Mouse (Mus musculus): ENCODE data around the gene Isl1.

The Isl1 gene

DNA sequence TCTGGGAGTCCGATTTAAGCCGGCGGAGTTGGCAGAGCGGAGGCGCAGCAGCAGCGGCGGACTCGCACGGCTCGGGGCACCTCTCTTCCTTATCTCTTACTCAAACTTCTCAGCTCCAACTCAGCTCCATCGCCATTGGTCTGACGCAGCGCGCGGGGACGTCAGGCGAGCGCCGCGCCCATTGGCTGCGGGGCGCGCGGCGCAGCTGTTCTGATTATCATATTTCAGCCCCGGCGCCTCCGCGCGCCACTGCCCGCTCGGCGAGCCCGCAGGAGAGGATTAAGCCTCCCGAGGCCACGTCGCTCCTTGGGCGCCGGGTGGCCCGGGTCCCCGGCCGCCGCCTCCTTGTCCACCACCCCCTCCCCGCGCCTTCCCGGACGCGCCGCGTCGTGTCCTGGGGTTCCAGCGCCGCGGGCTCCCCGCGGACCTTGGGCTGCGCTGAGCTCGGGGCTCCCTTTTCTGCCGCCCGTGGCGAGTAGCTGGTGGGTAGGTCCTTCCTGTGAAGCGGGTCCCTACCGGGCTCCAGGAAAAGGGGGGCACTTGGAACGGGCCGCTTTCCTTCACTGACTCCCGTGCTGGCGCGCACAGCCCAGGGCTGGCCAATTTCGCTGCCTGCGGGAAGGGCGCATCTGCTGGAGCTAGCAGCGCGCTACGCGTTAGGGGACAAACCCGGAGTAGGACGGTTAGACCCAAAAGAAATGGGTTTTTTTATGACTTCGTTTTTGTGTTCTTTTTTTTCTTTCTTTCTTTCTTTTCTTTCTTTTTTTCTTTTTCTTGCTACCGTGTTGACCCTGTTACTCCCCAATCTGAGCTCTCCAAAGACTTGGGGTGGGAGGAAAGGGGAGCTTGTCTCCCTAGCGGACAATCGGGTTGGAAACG lies at the start of gene Isl1:
TSS of gene Isl1 (minus strand) at position 106 of the 879 bp plus-strand sequence.
- peak; percentile 93 for DNase-seq

DNA sequence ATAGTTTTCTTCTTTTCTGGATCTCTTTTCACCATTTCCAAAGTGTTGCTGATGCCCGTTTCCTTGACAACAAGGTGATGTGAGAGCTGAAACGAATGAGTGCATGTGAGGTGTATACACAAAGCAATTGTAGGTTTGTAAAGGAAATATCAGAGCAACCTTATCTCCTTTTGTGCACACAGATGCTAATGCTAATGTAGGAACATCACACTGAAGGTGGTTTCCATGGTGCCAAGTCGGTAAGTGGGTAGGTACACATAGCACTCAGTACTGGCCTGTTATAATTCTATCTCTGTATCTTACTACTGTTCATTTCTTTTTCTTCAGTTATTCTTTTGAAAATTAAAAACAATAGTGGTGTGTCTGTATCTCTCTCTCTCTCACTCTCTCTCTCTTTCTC lies 26.3 kb upstream of the Isl1 start:
- DNase-seq: no peak

DNA sequence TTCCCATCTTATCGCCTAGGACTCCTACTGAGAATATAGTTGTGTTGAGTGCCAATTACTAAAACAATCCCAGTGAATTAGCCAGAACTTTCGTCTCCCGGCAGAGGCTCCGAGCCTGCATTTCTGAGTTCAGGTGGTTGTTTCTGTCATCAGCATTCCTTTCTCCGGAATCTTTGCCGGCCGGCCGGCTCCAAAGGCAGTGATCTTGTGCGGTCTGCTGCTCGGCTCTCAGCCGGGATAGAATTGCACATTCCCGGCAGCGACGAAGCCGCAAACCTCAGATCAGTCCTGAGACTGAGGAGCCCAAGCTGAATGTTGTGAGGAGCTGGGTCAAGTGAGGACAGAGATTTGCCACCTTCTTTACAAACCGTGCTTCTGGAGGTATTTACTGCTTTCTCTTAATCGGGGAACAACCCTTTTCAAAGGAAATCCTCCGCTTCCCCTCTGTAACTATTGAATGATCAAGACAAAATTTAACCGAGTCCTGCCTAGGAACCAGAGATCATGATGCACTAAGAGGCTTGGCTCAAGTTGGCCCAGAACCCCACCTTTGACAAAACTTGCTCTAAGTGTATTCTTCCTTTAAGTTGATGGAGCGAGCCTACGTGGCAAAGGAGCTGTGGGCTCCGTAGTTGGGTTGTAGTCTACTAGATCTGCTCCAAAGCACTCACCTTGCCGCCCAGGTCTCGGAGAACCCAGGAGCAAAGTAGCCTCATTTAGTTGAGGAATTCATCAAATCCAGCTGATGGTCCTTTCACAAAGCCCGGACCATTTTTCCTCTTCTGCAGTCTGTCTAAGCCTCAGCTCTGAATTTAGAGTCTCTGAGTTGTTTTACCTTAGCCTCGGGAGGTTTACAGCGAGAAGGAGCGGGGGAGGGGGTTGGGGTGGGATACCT lies 4.4 kb upstream of the Isl1 start:
- DNase-seq: peak; percentile 37

DNA sequence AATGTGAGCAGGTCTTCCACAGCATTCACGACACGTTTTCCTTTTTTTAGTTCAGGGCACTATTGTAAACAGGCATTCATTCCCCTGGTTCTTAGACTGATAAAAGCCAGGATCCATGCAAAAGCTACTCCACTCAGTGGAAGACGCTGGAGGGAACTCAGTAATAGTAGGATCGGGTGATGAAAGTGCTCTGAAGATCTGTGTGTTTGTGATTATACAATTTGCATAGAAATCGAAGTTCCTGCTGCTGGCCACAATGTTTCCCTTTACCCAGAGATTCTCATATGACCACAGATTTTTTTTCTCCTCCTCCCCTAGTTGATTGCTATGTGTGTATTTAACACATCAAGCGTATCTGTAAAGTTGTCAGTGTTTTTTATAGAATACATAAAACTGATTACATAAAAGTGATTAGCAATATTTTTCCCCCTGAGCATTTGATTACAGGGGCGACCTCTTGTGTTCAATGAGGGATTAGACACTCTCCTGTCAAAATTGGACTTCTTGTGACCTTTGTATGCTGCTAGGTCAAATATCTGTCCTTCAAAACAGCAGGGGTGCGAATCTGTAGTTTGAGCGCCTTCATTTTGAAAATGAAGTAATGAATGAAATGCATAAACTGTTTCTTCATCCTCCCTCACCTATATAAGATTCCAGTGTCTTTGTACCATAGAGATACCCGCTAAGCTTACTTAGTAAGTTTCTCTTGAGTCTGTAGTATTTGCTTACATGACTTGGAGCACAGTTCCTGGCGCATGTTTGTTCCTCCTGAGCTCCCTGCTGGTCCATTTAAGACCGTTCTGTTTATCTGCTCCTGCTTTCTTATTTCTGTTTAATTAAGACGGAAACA lies 2.6 kb upstream of the Isl1 start:
- peak; percentile 69 for DNase-seq

DNA sequence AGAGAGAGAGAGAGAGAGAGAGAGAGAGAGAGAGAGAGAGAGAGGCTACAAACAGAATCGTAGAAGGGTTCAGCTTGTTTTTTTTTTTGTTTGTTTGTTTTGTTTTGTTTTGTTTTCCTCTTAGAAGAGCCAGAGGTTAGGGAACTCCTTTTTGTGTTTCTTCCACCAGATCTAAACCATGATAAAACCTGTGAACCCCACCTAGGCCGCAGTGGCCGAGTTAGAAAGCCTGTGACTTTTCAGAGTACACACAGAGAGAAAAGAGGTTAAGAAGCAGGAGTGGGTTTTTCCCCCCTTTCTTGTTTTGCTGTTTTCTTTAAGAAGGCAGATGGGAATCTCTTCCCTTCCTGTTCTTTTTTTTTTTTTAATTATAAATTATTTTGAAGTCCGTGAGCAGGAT lies 1.5 kb upstream of the Isl1 start:
- peak; percentile 22 for DNase-seq

DNA sequence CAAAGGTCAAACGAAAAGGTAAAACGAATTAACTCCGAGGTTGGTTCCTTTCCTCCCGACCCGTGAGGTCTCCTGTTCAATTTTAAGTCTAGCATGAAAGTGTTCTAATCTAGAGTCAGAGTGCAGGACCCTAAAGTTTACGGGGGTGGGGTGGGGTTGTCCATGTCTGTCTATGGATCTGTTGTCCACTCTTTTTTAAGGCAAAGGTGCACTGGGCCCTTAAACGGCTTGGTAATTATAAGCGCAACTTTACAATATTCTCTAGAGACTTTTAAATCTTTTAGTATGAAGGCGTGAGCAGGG lies 925 bp upstream of the Isl1 start:
- DNase-seq: no peak

DNA sequence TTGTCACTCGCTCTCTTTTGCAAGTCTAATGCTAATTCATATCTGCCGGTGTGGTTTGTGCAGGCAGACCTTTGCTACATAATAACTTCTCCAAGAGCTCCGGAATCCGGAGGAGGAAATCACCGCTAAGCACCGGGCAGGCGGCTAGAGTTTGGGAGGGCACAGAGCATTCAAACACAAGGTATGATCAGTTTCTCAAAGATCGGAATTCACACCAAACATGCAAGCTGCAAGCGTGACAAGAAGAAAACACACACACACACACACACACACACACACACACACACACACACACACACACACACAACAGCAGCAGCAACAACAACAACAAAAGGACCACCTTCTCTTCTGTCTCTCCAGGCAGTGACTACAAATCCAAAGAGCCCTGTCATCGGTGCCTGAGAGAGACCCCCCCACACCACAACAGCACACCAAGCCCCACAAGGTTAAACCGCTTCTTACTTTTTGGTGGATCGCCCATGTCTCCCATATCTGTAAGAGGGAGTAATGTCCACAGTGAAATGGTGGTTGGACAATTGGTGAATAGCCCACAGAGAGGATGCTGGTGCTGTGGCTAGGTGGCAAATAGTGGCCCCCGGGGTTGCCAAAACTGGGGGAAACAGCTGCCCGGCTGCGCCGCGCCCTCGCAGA lies 431 bp downstream of the Isl1 start:
- no peak for DNase-seq

DNA sequence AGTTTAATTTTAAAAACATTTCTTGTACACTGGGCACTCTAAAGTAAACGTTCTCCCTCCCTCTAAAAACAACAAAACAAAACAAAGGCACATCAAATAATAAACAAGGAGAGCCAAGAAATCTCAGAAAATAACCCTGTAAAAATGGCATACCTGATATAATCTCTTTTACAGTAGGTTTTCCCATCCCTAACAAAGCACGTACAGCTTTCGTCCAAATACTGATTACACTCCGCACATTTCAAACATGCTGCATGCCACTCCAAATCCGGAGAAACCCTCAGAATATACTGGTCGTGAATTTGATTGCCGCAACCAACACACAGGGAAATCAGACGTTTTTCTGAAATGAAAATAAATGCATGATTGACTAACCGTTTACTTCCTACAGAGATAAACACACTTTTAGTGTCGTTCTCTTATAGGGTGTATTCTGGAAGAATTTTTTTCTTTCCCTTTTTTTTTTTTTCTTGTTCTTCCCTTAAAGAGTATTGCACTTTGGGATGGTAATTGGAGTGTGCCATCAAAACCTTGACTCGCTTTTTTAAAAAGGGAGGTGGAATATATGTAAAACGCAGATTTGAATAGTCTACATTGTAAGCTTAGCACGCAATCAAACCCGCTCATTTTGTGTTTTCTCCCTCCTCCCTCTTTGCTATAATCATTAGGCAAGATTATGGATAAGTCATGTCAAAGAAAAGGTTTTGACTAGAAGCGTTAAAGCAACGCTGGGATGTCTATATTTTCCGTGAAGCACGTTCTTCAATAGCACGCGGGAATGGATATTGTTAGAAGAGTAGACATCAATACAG lies 1.2 kb downstream of the Isl1 start:
- peak; percentile 52 for DNase-seq

DNA sequence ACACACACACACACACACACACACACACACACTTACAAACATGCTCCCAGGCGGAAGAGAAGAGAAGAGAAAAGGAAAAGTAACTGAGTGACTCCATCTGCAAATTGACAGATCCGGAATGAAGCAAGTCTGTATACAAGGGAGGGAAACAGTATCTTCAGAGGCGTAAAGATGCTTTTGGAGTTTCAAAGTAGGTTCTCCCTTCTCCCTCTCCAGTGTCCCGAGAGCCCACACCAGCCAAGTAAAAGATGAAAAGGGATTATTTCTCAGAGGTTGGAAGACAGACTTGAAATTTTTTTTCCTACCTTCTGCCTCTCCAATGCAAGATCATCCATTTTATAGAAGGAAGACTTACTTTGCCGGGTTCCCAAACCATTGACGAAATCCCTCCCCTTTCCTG lies 2.9 kb downstream of the Isl1 start:
- DNase-seq: peak; percentile 28

DNA sequence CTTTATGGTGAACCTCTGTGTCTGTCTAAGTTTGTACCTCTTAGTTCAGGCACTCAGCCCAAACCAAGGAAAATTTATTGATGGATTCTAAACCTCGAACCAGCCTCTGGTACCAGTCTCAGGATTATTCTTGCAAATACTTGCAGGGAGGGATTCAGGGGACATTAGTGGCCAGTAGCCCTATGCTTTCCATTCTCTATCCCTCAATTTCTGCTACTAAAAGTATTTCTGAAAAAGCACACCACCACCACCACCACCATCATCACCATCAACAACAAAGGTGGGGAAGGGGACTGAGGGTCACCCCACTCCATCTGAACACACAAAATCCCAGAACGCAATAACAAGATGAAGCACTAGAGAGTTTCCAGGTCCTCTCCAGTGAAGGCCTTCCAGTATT lies 3.8 kb downstream of the Isl1 start:
- no peak for DNase-seq

DNA sequence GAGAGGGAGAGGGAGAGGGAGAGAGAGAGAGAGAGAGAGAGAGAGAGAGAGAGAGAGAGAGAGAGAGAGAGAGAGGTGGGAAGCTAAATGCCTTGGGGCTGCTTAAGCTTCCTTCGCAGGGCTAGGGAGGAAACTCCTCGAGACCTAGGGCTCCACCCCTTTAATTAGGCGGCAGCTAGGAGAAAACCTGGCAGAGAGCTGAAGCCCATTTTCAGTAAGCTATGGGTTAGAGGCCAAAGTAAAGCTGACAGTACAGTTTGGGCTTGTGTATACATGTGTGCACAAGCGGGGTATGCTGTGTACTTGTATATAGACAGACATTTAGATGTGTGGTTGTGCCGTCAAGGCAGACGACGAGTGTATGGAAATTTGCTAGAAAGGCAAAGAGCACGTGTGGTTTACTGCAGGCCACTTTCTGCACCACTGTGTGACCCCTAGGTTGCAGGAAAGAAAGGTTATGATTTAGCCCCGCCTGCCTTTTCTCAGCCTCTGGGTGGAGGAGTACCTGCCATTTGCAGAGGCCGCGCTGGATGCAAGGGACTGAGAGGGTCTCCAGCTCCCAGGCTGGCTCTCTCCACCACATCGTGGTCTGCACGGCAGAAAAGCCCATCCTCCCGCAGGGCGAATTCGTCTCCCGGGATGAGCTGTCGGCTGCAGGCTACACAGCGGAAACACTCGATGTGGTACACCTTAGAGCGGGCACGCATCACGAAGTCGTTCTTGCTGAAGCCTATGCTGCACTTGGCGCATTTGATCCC lies 4.6 kb downstream of the Isl1 start:
- peak; percentile 48 for DNase-seq

DNA sequence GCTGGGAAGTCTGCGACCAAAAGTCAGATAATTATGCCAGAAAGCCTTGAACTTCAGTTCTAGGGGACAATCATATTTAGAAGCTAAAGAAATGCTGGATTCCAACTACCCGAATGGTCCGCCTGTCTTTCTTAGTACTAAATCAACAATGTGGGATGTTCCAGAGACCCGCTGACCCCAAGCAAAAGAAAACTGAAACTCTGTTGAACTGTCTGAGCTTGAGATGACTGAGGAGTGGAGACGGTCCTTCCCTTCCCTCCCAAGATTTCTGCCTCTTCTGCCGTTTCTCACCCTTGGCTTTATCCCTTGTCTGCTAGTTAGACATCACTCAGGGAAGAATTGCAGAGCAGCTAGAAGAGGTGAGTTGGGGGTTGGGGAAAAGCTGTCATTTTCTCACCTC lies 5.7 kb downstream of the Isl1 start:
- peak; percentile 24 for DNase-seq

DNA sequence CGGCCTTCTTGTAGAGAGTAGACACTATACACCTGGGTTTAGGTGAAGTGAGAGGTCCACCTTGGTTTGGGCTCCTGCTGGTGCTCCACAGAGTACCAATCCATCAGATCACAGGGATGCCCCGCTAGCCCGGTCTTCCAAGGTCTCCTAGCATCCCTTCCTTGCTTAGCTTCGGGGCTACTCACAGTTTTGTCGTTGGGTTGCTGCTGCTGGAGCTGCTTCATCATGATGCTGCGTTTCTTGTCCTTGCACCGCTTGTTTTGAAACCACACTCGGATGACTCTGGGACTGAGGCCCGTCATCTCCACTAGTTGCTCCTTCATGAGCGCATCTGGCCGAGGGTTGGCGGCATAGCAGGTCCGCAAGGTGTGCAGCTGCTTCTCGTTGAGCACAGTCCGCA lies 6.6 kb downstream of the Isl1 start:
- peak; percentile 26 for DNase-seq

DNA sequence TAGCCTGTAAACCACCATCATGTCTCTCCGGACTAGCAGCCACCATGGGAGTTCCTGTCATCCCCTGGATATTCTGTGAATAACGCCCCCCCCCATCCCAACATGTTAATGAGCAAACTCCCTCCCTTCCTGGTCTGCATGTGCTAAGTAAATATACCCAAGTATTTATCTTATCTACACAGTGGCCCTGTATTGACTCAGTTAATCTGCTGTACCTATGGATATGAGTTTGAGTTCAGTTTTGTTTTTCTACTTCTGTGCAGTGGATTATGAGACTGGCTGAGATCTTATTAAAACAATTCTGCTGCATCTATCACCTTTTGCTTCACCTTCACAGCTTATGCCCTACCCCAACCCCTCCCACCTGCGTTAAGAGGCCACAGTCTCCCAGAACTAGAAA lies 7.8 kb downstream of the Isl1 start:
- DNase-seq: no peak

DNA sequence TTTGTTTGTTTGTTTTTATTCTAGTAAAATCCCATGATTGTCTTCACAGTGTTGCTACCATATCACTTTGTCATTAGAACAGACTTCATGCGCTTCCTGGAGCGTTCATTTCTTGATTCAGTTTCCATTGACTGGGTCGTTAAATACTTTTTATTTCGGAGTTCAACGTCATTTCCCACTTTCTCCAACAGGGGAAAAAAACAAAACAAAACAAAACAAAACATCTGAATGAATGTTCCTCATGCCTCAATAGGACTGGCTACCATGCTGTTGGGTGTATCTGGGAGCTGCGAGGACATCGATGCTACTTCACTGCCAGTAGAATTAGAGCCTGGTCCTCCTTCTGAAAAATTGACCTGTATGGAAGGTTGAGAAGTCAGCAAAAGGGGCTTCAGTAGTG lies 10.2 kb downstream of the Isl1 start:
- DNase-seq: peak; percentile 9

DNA sequence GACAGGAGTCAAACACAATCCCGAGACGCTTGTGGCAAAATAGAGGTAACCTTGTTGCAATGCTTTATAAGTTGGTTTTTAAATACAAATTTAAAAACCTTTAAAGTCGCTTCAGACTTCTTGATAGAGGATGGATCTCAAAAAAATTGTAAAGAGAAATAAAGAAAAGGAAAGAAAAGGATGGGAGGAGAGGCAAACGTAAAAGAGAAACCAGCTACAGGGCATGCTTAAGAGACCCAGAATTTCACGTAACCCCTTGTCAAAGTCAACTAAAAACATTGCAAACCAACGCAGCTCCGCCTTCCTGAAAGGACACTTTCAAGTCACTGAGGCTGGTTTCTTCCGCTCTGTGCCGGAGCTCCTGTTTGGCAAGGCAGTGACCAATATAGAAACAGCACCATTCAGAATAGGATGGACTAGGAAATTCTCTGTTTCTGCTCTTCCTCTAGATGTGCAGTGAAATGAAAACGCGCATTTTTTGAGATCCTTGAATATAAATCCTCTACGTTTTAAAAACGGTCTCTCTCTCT lies 10.8 kb downstream of the Isl1 start:
- peak; percentile 21 for DNase-seq

DNA sequence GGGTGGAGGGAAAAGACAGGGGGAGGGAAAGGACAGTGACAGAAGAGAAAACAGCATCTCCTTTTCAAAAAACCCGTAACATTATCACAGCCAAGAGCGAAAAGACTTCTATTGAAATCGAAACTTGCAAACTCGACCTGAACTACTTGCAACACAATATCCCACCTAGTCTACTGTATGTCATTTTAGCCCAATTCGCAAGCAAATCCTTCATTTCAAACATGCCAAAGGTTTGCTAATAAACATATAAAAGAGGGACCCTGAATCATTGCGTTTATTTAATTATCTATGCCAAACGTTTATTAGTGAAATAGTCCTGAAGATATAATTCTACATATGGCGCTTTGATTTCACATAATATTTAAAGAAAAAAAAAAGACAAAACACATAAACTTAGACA lies 11.5 kb downstream of the Isl1 start:
- peak; percentile 15 for DNase-seq

DNA sequence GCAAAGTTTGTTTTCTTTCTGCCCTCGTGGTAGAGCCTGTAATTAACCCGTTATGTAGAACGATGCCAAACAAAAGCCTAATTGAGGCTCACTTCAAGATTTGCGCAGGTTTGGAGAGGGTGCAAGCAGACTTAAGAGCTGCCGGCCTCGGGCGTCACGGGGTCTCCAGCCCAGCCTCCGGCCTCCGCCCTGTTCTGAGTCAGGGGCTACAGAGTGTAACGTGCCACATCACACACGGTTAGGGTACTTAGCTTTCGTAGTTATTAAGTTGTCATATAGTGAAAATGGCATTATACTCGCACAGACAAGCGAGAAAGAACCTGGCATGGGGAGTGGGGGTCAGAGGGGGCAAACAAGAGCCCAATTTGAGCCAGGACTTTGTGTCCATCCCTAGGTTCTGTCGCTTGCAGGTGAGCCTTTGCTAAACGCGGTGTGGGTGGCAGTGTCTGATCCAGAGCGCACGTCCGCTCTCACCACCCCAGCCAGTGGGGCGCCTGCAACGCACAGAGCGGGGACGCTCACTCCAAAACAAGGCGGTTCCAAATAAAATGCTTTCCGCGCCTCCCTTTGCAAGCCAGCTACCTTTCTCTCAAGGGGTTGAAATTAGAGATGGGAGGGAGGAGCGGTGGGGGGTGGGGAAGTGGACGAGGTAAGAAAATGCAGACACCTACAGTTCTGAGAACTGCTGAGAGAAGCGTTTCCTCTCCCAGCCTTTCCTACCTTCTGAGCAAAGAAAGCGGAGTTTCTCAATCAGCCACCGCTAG lies 12.3 kb downstream of the Isl1 start:
- DNase-seq: peak; percentile 51

DNA sequence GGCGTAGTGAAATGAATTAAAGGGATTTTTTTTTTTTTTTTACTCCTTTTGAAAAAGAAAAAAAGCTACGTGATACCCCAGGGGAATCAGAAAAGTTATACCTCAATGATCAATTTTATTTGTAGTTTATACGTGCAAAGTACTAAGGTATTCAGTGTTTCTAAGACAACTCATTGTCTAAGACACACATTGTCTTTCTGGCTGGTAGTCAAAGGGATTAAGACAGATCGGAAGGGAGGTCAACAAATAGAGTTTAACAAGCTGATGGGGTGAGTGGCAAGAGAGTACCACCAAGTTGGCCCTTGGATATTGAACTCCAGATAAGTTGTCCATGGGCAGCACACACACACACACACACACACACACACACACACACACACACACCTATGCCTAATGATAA lies 14.1 kb downstream of the Isl1 start:
- DNase-seq: no peak

DNA sequence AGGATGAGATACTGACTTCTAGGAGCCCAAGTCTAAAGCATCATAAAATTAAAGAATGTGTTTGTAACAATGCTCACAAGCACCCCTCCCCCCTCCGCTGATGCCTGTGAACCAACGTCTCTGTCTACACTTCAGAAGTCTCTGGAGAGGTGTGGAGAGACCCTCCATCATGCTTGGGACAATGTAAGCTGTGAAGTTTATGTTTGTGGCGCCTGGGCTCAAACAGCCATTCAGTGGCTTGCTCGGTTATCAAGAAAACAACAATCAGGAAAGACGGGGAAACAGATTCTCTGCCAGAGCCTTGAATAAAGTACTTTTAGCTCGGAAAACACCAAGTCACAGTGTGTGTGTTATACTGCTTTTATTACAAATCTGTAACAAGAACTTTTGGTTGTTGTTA lies 14.8 kb downstream of the Isl1 start:
- peak; percentile 36 for DNase-seq
